Mouse (Mus musculus) midbrain, embryonic 11.5 days (tissue): Measurements from ENCODE around the gene Trp53bp2. TPM values are rescaled to one million over a fixed set of nuclear protein-coding genes. Genes with fewer than 3 reads are reported as not detected.

ENCODE experiments used
- ATAC-seq: fragments of 200-750 bp; cut with Nextera tagmentation; 2 replicates; pipeline ENCODE4 v1.8.0; 2017; ENCODE audit warnings: moderate TSS enrichment, moderate library complexity; ENCODE audit not compliant: low FRiP score
- DNase-seq: peaks from one replicate; pipeline ENCODE4 v3.0.0; 2015; ENCODE audit warnings: low spot score; ENCODE audit errors: missing footprints
- H3K27ac ChIP-seq: fragments of 300-500 bp; sonication (generic); 2 replicates; pipeline ENCODE4 v1.5.1; 2014; ENCODE audit warnings: low read depth, low read length
- H3K27me3 ChIP-seq: fragments of 300-500 bp; sonication (generic); 2 replicates; pipeline ENCODE4 v1.6.1; 2014; ENCODE audit warnings: mild to moderate bottlenecking, low read length, moderate library complexity, mixed read lengths; ENCODE audit not compliant: control insufficient read depth, insufficient read depth
- H3K36me3 ChIP-seq: fragments of 300-500 bp; sonication (generic); 2 replicates; pipeline ENCODE4 v1.6.1; 2014; ENCODE audit warnings: mild to moderate bottlenecking, low read length, moderate library complexity, mixed read lengths; ENCODE audit not compliant: control insufficient read depth, insufficient read depth
- H3K4me1 ChIP-seq: fragments of 300-500 bp; sonication (generic); 2 replicates; pipeline ENCODE4 v1.6.1; 2014; ENCODE audit warnings: low read length; ENCODE audit not compliant: control insufficient read depth, insufficient read depth
- H3K4me2 ChIP-seq: fragments of 300-500 bp; sonication (generic); 2 replicates; pipeline ENCODE4 v1.6.1; 2014; ENCODE audit warnings: mild to moderate bottlenecking, moderate library complexity
- H3K4me3 ChIP-seq: fragments of 300-500 bp; sonication (generic); 2 replicates; pipeline ENCODE4 v1.5.1; 2014; ENCODE audit warnings: low read depth, low read length
- H3K9ac ChIP-seq: fragments of 300-500 bp; sonication (generic); 2 replicates; pipeline ENCODE4 v1.6.1; 2014; ENCODE audit warnings: low read length
- H3K9me3 ChIP-seq: fragments of 300-500 bp; sonication (generic); 2 replicates; pipeline ENCODE4 v1.6.1; 2016; ENCODE audit warnings: low read length; ENCODE audit not compliant: control insufficient read depth
- WGBS: fragments of 180-500 bp; shearing (Covaris S2); extraction: QIAGEN DNeasy Blood & Tissue Kit; methylation state at CpG from one replicate; pipeline ENCODE4 v1.1.7; 2014; 5-methylcytosine and 5-hydroxymethylcytosine counted together
- polyA plus RNA-seq: library from polyadenylated mRNA; unstranded; fragments of >200 nt; fragmentation: Nextera tagmentation; extraction: Ambion mirVana; gene quantifications from 2 replicates; pipeline ENCODE4 v1.2.1, GENCODE M21; 2014

The Trp53bp2 gene
- polyA plus RNA-seq, 1 experiment from 2014 or later: 34.8 TPM

DNA sequence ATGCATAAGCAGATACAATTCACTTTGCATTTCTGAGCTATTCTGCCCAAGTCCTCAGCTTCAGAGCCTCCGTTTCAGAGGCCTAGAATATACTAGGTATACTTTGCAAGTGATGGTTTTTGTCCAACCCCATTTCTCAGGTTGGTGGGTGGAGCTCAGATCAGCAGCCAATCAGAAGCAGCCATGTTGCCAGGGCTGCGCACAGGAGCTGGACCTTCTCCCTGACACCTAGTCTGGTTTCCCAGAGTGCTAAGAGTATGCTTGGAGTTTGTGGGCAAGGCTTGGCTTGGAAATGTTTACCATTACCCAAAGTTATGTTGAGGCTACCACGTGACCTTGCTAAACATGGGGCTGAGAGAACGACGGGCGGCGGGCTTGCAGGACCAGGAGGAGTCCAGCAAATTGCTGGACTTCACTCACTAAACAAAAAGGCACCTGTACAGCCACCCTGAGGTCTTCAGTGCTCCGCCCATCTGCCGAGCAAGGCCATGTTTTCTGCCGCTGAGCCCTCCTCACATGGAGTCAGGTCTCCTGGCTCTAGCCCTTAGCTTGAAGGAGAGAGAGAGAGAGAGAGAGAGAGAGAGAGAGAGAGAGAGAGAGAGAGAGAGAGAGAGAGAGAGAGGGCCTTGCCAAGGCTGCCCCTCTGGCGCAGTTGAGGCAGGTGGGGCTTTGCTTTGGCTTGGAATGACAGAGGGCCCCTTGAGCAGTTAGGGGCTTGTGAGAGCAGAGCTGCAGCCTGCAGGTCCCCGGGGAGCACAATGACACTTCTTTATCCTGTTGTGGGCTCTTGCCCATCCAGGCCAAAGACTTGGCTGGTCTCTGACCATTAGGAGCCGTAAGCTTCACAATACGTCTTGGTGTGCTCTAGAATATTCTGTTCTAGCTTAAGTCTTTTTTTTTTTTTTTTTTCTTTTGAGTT is 74.3 kb downstream of the Trp53bp2 start:
- H3K4me1 ChIP-seq: no peaks in the 10 kb centered on the region
- ATAC-seq: no peak
- H3K36me3 ChIP-seq: peaks cover 7% of the 10 kb centered on the region

DNA sequence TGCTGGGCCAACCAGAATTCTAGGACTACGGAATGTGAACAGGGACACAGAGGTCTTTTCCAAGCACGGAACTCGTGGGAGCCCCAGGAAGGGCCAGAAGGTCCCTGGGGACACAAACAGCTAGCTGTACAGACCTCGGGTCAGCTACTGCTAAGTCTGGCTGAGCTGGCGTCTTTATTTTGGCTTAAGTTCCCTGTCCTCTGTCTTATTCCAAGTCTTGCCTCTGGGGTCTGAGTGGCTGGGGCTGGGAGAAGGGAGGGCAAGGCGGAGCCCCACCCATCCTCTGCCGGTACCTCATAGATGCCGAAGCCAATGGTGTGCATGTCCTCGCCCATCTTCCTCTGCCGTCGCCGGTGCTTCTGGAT is 74.9 kb downstream of the Trp53bp2 start:
- no peaks in the 10 kb centered on the region for H3K4me1 ChIP-seq
- ATAC-seq (no peak), DNase-seq (no peak)
- no peaks in the 10 kb centered on the region for H3K27me3 ChIP-seq
- no peak overlapping the region for H3K9ac ChIP-seq
- no peaks in the 10 kb centered on the region for H3K9me3 ChIP-seq
- H3K36me3 ChIP-seq: peaks cover 8% of the 10 kb centered on the region
- WGBS: 89% methylated on average over 12 of the region's 12 CpGs
- no peak overlapping the region for H3K27ac ChIP-seq
- H3K4me3 ChIP-seq: no peak overlapping the region
- no peak overlapping the region for H3K4me2 ChIP-seq

More for the DNA sequence above, 74.3 kb downstream of the Trp53bp2 start:
- no peaks in the 10 kb centered on the region for H3K27me3 ChIP-seq
- no peak overlapping the region for H3K4me2 ChIP-seq
- DNase-seq: no peak
- WGBS: 92% methylated on average over 14 of the region's 14 CpGs
- H3K4me3 ChIP-seq: no peak overlapping the region
- no peak overlapping the region for H3K27ac ChIP-seq
- H3K9me3 ChIP-seq: no peaks in the 10 kb centered on the region
- no peak overlapping the region for H3K9ac ChIP-seq

- peaks cover 8% of the 10 kb centered on the region; the same call in 1 of the 2 replicates for H3K36me3 ChIP-seq
- WGBS: 94% methylated on average over 10 of the region's 10 CpGs
- H3K4me1 ChIP-seq: 0 out of 2 replicates have a peak, but pooled peaks cover 2% of the 10 kb centered on the region
- no peak overlapping the region for H3K4me2 ChIP-seq
- no peak overlapping the region for H3K27ac ChIP-seq
- no peaks in the 10 kb centered on the region for H3K9me3 ChIP-seq
- ATAC-seq (no peak), DNase-seq (no peak)
- no peaks in the 10 kb centered on the region for H3K27me3 ChIP-seq
- H3K9ac ChIP-seq: no peak overlapping the region
- no peak overlapping the region for H3K4me3 ChIP-seq
Observed at GRCm38 (mm10) chr1:182488503-182488902, 79.5 kb downstream of the Trp53bp2 start.

- ATAC-seq (peak; percentile 93), DNase-seq (peak; percentile 97)
- WGBS: 9% methylated on average over 21 of the region's 21 CpGs
- Histone ChIP-seq H3K9me3 (no peaks in the 10 kb centered on the region), H3K36me3 (peaks cover 8% of the 10 kb centered on the region; the same call in 1 of the 2 replicates), H3K4me3 (peak overlapping the region; percentile 5; the same call in 1 of the 2 replicates), H3K4me1 (0 out of 2 replicates have a peak, but pooled peaks cover 2% of the 10 kb centered on the region), H3K4me2 (peak overlapping the region; percentile 39), H3K27me3 (no peaks in the 10 kb centered on the region), H3K9ac (no peak overlapping the region), H3K27ac (no peak overlapping the region)
Observed at GRCm38 (mm10) chr1:182489803-182490452, 81.0 kb downstream of the Trp53bp2 start.

- H3K9ac ChIP-seq: no peak overlapping the region
- WGBS: 77% methylated on average over 7 of the region's 7 CpGs
- H3K4me1 ChIP-seq: 0 out of 2 replicates have a peak, but pooled peaks cover 2% of the 10 kb centered on the region
- H3K27ac ChIP-seq: no peak overlapping the region
- H3K9me3 ChIP-seq: no peaks in the 10 kb centered on the region
- peaks cover 8% of the 10 kb centered on the region; the same call in 1 of the 2 replicates for H3K36me3 ChIP-seq
- ATAC-seq (peak; percentile 20; the same call in 1 of the 2 replicates), DNase-seq (peak; percentile 75)
- H3K27me3 ChIP-seq: no peaks in the 10 kb centered on the region
- H3K4me3 ChIP-seq: no peak overlapping the region
- H3K4me2 ChIP-seq: no peak overlapping the region
Observed at GRCm38 (mm10) chr1:182490568-182490967, 81.6 kb downstream of the Trp53bp2 start.

DNA sequence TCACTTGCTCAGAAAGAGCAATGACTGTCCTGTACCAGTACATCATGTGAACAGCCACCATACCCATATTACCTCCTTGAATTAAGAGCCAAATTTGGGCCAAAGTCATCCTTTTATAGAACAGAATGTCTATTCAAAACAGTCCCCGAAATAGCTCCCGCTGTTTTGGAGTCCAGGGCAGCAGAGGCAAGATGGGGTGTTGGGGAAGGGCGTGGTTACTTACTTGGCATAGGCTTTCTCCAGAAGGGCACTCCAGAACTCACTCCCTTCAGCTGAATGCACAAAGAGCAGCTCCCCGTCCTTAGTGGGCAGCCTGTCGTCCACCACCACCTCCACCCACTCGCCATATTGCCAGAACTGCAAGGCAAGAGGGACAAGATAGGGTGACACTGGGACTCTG is 82.9 kb downstream of the Trp53bp2 start:
- no peaks in the 10 kb centered on the region for H3K9me3 ChIP-seq
- DNase-seq (no peak), ATAC-seq (no peak)
- no peak overlapping the region for H3K4me3 ChIP-seq
- 86% methylated on average over 6 of the region's 6 CpGs for WGBS
- H3K27ac ChIP-seq: no peak overlapping the region
- no peaks in the 10 kb centered on the region for H3K27me3 ChIP-seq
- no peak overlapping the region for H3K9ac ChIP-seq
- 0 out of 2 replicates have a peak, but pooled peaks cover 3% of the 10 kb centered on the region for H3K36me3 ChIP-seq
- H3K4me1 ChIP-seq: 0 out of 2 replicates have a peak, but pooled peaks cover 2% of the 10 kb centered on the region
- H3K4me2 ChIP-seq: no peak overlapping the region

DNA sequence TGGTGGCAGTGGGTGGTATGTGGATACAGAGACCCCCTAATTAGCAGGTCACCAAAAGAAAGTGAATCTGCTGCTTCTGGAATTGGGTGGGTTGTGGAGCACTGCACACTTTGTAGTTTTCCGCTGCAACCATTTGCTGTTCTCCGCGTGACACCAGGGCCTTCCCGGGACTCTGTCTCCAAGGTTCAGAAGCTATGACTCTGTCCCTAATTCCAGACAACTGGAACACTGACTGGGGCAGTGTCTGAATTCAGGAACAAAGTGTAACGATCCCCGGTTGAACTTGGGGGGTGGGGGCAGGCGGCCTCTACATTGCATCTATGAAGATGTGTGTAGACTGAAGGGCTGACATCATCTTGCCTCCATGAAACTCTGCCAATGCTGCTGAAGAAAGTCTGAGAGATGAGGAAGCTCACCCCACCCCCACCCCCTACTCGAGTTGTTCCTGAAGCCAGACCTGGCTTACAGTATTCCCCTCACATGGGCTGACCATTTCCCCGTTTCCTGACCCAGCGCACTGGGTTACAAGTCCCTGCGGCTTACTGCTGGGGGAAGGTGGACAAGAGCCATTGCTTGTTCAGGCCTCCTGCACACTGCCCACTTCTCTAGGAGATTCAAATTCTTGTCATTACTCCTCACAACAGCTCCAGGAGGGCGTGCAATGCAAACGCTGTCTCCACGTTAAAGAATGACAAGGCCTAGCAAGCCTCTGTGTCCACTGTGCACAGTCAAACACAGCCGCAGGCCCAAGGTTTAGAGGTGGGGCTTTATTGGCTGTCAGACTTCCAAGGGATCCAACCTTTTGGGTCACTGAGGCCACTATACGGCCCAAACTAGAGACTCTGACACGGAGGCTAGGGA is 85.5 kb downstream of the Trp53bp2 start:
- H3K4me2 ChIP-seq: no peak overlapping the region
- WGBS: 78% methylated on average over 17 of the region's 17 CpGs
- no peak for ATAC-seq

DNA sequence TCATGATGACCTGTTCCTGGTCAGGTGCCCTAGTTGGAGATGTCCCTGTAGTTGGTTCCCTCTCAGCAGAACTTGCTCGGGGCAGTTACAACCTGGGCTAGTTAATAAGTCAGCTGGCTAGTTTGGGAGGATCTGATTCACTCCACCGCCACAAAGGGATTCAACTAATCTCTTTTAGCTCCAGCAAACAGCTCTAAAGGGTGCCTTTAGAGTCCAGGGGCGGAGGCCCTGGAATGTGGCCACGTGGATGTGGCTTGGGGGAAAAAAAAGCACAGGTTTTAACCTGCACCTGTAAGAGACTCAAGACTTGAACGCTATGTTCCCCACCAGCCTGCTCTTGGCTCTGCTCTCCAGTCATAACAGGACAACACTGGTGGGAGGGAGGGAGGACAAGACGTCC is 87.7 kb downstream of the Trp53bp2 start:
- DNase-seq: peak; percentile 47
- Histone ChIP-seq H3K27me3 (no peaks in the 10 kb centered on the region), H3K27ac (no peak overlapping the region), H3K9me3 (no peaks in the 10 kb centered on the region), H3K4me3 (no peak overlapping the region), H3K9ac (no peak overlapping the region), H3K36me3 (no peaks in the 10 kb centered on the region), H3K4me1 (0 out of 2 replicates have a peak, but pooled peaks cover 2% of the 10 kb centered on the region), H3K4me2 (no peak overlapping the region)
- 43% methylated on average over 6 of the region's 6 CpGs for WGBS
- no peak for ATAC-seq

More for the DNA sequence above, 85.5 kb downstream of the Trp53bp2 start:
- peak; percentile 78 for DNase-seq
- no peak overlapping the region for H3K27ac ChIP-seq
- no peaks in the 10 kb centered on the region for H3K9me3 ChIP-seq
- no peaks in the 10 kb centered on the region for H3K27me3 ChIP-seq
- no peak overlapping the region for H3K9ac ChIP-seq
- 0 out of 2 replicates have a peak, but pooled peaks cover 2% of the 10 kb centered on the region for H3K4me1 ChIP-seq
- H3K36me3 ChIP-seq: no peaks in the 10 kb centered on the region
- no peak overlapping the region for H3K4me3 ChIP-seq
